Mouse (Mus musculus) liver, embryonic 15.5 days (tissue): ENCODE measurements at regions not wholly inside any gene's neighbourhood (a gene's known extent, or its start where the extent isn't known, plus 50 kb on each side); places are given as distances from the start of the nearest gene placed in this dataset.

Experiments used
- ATAC-seq: fragments of 200-750 bp; cut with Nextera tagmentation; 2 replicates; pipeline ENCODE4 v1.8.0; 2017; ENCODE audit warnings: moderate number of reproducible peaks, mild to moderate bottlenecking, moderate library complexity; ENCODE audit not compliant: insufficient read depth
- H3K27ac ChIP-seq: fragments of 300-500 bp; sonication (generic); replicated peaks from 2 replicates; pipeline ENCODE4 v1.5.1; 2015; ENCODE audit warnings: mild to moderate bottlenecking, inconsistent platforms
- H3K27me3 ChIP-seq: fragments of 300-500 bp; sonication (generic); 2 replicates; pipeline ENCODE4 v1.6.1; 2015; ENCODE audit warnings: mild to moderate bottlenecking, inconsistent platforms
- H3K36me3 ChIP-seq: fragments of 300-500 bp; sonication (generic); replicated peaks from 2 replicates; pipeline ENCODE4 v1.6.1; 2015; ENCODE audit warnings: moderate library complexity, mild to moderate bottlenecking, inconsistent platforms
- H3K4me1 ChIP-seq: fragments of 300-500 bp; sonication (generic); replicated peaks from 2 replicates; pipeline ENCODE4 v1.6.1; 2015; ENCODE audit warnings: inconsistent platforms
- H3K4me2 ChIP-seq: fragments of 300-500 bp; sonication (generic); 2 replicates; pipeline ENCODE4 v1.6.1; 2015; ENCODE audit warnings: moderate library complexity, mild to moderate bottlenecking, inconsistent platforms
- H3K4me3 ChIP-seq: fragments of 300-500 bp; sonication (generic); replicated peaks from 2 replicates; pipeline ENCODE4 v1.5.1; 2015; ENCODE audit warnings: mild to moderate bottlenecking, inconsistent platforms
- H3K9ac ChIP-seq: fragments of 300-500 bp; sonication (generic); 2 replicates; pipeline ENCODE4 v1.6.1; 2015; ENCODE audit warnings: moderate library complexity, mild to moderate bottlenecking, inconsistent platforms
- H3K9me3 ChIP-seq: fragments of 300-500 bp; sonication (generic); replicated peaks from 2 replicates; pipeline ENCODE4 v1.6.1; 2016; ENCODE audit warnings: inconsistent platforms
- WGBS: fragments of 180-500 bp; shearing (Covaris S2); methylation state at CpG from one replicate; pipeline ENCODE4 v1.1.7; 2015; ENCODE audit warnings: mixed read lengths; ENCODE audit not compliant: insufficient replicate concordance; 5-methylcytosine and 5-hydroxymethylcytosine counted together

DNA sequence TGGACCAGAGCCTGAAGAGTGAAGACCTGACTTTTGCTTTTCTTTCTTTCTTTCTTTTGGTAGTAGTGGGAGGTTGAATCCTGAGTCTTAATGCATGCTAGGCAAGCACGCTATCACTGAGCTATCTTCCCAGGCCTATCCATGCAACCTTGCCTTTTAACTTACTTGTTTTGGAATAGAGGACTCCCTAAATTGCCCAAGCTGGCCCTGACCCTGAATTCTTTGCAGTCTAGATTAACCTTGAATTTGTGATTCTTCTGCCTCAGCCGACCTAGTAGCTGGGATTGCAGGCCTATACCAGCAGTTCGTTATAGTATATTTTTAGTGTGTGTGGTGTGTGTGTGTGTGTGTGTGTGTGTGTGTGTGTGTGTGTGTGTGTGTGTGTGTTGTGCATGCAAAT, 183.1 kb downstream of the Gm12728 start:
- no peak for ATAC-seq
- H3K27ac ChIP-seq = no peak overlapping the region
- no peak overlapping the region for H3K4me3 ChIP-seq
- no peaks in the 10 kb centered on the region for H3K36me3 ChIP-seq
- H3K4me2 ChIP-seq = no peak overlapping the region
- no peaks in the 10 kb centered on the region for H3K27me3 ChIP-seq
- 56% methylated on average over 3 of the region's 3 CpGs for WGBS
- H3K9ac ChIP-seq = no peak overlapping the region
- H3K4me1 ChIP-seq = no peaks in the 10 kb centered on the region
- H3K9me3 ChIP-seq = no peaks in the 10 kb centered on the region

DNA sequence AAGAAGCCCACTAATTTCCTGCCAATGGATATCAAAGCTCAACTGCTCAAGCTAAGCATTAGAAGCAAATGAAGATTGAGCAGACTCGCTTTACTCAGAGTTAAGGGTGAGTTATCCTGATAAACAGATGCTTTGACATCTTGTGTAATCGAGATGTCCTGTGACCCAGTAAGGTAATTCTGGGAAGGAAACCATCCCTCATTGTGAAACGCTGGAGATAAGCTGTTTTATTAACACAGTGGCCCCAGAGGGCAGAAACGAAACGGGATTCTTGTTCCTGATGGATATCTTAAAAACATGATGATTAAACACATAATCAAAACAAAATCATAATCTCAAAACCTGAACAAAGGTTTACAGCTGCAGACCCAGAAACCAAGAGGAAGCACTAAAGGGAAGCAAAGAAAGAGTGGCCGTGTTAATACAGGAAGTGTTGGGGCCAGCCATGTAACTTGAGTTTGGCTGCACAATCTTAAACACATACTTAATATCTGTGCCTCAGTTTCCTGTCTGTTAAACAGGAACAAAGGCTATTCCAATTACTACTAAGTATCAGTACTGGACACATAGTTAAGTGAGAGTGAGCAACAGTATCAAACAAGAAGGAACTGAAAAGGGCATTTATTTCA, 184.2 kb downstream of the Gm12728 start:
- no peak overlapping the region for H3K4me3 ChIP-seq

DNA sequence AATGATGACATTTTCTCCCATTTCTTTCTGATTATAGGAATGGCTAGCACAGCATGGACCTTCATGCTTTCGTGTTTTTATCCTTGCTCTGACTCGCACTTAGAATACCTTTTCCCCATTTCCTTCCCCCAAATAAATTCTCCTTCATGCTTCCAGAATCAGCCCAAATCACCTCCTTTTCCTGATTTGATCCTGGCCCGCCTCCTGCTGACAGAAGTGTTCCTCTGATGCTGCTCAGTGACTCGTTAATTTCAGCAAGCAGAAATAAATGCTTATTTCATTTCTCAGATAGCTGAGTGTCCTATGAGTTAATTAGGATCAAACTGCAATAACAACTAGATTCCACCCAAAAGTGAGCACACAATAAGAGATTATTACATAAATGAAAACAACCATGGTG, 185.3 kb downstream of the Gm12728 start:
- no peaks in the 10 kb centered on the region for H3K9me3 ChIP-seq
- no peak for ATAC-seq
- no peaks in the 10 kb centered on the region for H3K4me1 ChIP-seq
- H3K27me3 ChIP-seq = no peaks in the 10 kb centered on the region
- H3K4me2 ChIP-seq = no peak overlapping the region
- no peak overlapping the region for H3K4me3 ChIP-seq
- WGBS = 60% methylated on average over 4 of the region's 4 CpGs
- no peaks in the 10 kb centered on the region for H3K36me3 ChIP-seq
- no peak overlapping the region for H3K27ac ChIP-seq
- H3K9ac ChIP-seq = no peak overlapping the region

More for the DNA sequence above, 184.2 kb downstream of the Gm12728 start:
- Histone ChIP-seq H3K4me2 (no peak overlapping the region), H3K36me3 (no peaks in the 10 kb centered on the region), H3K9ac (no peak overlapping the region), H3K27me3 (no peaks in the 10 kb centered on the region), H3K9me3 (no peaks in the 10 kb centered on the region), H3K4me1 (no peaks in the 10 kb centered on the region), H3K27ac (no peak overlapping the region)
- ATAC-seq = no peak
- WGBS = 13% methylated on average over 6 of the region's 6 CpGs

DNA sequence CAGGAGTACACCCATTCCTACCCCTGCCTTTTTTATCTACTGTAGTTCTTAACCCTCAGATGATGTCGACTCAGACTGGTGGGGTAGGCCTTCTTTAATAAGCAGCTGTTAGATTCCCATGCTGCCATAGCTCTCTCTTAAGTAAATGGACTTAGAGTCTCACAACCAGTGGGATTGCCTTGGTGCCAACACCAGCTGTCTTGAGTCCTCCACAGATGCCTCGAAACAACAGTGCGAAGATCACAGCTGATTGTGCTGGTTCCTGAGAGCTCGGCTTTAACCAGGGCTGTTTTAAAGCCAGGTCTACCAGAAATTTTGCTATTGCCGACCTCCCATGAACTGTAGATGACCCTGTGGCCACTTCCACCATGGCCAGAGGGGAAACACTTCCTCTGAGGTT, 189.4 kb downstream of the Gm12728 start:
- Histone ChIP-seq H3K9me3 (no peaks in the 10 kb centered on the region), H3K4me1 (no peaks in the 10 kb centered on the region), H3K9ac (no peak overlapping the region), H3K27me3 (no peaks in the 10 kb centered on the region), H3K4me3 (no peak overlapping the region), H3K36me3 (no peaks in the 10 kb centered on the region), H3K4me2 (no peak overlapping the region), H3K27ac (no peak overlapping the region)
- ATAC-seq = no peak
- 53% methylated on average over 5 of the region's 5 CpGs for WGBS

DNA sequence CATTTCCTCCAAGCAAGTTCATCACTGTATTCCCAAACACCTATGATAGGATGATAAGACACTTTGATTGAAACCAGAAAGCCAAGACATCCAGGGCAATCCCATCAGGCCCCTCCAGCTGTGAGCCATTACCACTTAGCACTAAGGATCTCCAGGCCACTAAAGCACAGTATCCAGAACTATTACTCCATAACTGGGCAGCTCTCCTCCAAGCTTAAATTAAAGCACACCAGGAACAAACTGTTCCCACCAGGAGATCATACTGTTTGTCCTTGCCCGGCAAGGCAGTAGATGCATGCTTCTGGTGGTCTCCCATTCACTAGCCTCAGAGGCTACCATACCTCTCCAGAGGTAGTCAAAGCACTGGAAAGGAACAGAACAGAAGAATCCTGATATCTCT, 193.3 kb downstream of the Gm12728 start:
- 57% methylated on average over 1 of the region's 1 CpGs for WGBS
- no peak for ATAC-seq
- no peak overlapping the region for H3K4me3 ChIP-seq
- H3K4me2 ChIP-seq = no peak overlapping the region
- H3K27ac ChIP-seq = no peak overlapping the region
- no peaks in the 10 kb centered on the region for H3K9me3 ChIP-seq
- no peaks in the 10 kb centered on the region for H3K4me1 ChIP-seq
- no peaks in the 10 kb centered on the region for H3K36me3 ChIP-seq
- H3K27me3 ChIP-seq = no peaks in the 10 kb centered on the region
- H3K9ac ChIP-seq = no peak overlapping the region

DNA sequence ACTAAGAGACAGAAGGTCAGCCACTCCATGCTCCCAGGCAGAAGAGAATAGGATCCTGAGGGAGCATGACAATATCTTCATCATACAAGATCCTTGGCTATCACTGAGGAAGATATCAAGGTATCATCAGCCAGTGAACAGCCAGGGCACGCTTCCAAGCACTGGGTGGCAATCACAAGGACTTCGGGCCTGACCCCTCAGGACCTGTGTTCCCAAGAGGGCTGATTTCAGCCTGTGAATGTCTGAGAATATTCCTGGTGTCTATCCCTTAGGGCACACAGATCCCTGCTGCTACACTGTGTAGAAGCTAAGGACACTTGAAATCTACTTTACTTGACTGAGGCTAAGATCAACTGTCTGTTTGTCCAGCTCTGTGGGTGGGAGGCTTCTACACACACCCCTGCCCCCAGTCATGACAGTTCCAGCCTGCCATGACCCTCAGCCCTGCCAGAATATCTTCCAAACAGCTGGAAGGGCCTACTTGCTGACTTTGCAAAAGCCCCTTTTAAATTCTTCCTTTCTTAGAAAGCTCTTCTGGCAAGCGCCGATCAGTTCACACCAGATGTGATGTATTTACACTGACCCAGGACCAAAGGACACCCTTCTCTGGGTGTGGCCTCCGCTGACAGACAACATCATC, 198.4 kb downstream of the Gm12728 start:
- no peak for ATAC-seq
- no peak overlapping the region for H3K9ac ChIP-seq
- H3K4me1 ChIP-seq = no peaks in the 10 kb centered on the region
- no peaks in the 10 kb centered on the region for H3K27me3 ChIP-seq
- H3K36me3 ChIP-seq = no peaks in the 10 kb centered on the region
- H3K4me3 ChIP-seq = no peak overlapping the region
- no peaks in the 10 kb centered on the region for H3K9me3 ChIP-seq
- WGBS = 58% methylated on average over 5 of the region's 5 CpGs
- no peak overlapping the region for H3K27ac ChIP-seq
- H3K4me2 ChIP-seq = no peak overlapping the region

DNA sequence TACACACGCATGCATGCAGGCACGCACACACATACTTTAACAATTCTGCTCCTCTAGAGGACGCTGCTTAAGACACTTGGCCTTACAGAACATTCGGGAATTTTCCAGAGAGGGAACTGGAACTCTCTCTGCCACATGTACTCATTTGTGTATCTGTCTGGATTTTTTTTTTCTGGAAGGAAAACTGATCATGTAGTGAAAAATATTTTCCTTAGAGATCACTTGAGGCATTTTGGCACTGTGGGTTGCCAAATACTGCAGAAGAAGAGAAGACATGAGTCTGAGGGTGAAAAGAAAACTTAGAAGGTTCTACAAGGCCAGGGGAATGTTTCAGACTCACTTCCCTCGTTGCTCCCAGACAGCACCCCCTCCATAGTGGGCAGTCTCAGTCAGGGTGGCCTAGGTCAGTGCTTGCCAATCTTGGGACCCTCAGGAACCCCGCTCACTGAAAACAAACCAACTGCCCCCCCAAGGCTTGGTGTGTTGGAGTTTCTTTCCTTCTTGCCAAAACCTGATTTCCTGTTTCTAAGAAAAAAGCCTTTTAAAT, 203.0 kb downstream of the Gm12728 start:
- Histone ChIP-seq H3K36me3 (no peaks in the 10 kb centered on the region), H3K27me3 (no peaks in the 10 kb centered on the region), H3K4me2 (no peak overlapping the region), H3K27ac (no peak overlapping the region), H3K4me1 (no peaks in the 10 kb centered on the region), H3K9me3 (no peaks in the 10 kb centered on the region), H3K9ac (no peak overlapping the region), H3K4me3 (no peak overlapping the region)
- WGBS = 61% methylated on average over 6 of the region's 6 CpGs
- ATAC-seq = no peak

DNA sequence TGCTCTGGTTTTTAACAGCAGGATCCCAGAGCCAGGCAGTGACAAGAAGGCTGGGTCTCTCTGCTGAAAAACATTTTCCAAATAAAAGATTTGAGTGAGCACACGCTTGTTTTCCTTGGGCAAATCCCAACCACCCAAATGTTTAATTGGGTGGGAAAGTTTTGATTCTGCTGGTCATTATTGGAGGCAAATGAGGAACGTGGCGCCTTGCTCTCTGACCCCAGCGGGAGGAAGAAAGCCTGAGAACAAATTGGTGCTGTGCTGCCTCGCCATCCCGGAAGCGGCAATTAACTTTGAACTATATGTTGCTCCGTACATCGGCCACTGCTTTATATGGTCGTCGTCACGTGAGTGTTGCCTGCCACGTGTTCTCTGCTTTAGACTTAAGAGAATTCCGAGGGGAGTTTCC, 204.7 kb downstream of the Gm12728 start:
- Histone ChIP-seq H3K9ac (no peak overlapping the region), H3K4me3 (no peak overlapping the region), H3K9me3 (no peaks in the 10 kb centered on the region), H3K36me3 (no peaks in the 10 kb centered on the region), H3K27ac (no peak overlapping the region), H3K27me3 (no peaks in the 10 kb centered on the region), H3K4me1 (no peaks in the 10 kb centered on the region), H3K4me2 (no peak overlapping the region)
- ATAC-seq = no peak
- 66% methylated on average over 14 of the region's 14 CpGs for WGBS

DNA sequence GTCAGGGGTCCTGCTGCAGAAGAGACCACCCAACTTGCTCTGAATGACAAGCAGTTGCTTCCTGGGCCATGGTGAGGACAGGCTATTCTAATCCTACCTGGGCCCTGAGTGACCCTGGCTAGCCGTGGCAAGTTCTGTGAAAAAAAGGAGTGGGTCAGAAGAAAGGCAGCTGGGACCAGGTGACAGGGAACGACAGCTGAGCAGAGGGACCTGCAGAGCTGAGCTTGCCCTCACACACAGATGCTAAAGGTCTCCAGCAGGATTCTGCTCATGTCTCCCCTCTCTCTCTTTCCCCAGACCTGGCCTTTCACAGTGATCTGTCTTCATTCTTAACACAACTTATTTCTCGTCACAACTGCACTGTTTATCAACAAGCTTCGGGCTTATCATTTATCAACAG, 206.4 kb downstream of the Gm12728 start:
- Histone ChIP-seq H3K4me3 (no peak overlapping the region), H3K9ac (no peak overlapping the region), H3K4me1 (no peaks in the 10 kb centered on the region), H3K27ac (no peak overlapping the region), H3K9me3 (no peaks in the 10 kb centered on the region), H3K4me2 (no peak overlapping the region), H3K36me3 (no peaks in the 10 kb centered on the region), H3K27me3 (no peaks in the 10 kb centered on the region)
- no peak for ATAC-seq
- 42% methylated on average over 4 of the region's 4 CpGs for WGBS

DNA sequence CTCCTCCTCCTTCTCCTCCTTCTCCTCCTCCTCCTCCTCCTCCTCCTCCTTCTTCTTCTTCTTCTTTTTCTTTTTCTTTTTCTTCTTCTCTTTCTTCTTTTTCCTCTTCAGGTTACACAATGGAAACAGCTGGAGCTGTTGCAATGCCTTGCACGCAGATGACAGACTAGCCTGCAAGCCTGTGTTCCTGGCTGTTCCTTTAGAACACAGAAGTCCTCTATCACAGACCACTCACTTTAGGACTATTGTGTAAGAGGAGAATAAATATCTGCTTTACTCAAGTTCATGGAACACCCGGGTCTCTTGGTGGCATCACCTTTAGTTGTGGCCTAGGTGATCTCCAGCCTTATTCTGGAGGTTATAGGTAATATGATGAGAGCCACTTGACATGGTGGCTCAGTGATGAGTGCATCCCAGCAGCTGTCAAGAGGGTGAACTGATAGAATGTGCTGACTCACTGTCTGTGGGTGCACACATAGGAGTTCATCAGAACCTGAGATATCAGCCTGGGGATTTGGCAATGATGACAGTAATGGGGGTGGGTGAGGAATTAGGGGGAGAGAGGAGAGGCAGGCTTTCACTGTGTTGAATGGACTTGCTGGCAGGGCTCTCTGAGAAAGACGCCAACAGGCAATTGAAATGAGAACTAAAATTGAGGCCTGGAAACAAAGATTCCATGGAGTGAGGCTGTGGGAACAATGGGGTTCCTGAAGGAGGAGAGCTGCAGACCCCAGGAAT, 207.4 kb downstream of the Gm12728 start:
- Histone ChIP-seq H3K9me3 (no peaks in the 10 kb centered on the region), H3K27me3 (no peaks in the 10 kb centered on the region), H3K9ac (no peak overlapping the region), H3K27ac (no peak overlapping the region), H3K4me1 (no peaks in the 10 kb centered on the region), H3K4me2 (no peak overlapping the region), H3K36me3 (no peaks in the 10 kb centered on the region), H3K4me3 (no peak overlapping the region)
- WGBS = 50% methylated on average over 3 of the region's 3 CpGs
- ATAC-seq = no peak

DNA sequence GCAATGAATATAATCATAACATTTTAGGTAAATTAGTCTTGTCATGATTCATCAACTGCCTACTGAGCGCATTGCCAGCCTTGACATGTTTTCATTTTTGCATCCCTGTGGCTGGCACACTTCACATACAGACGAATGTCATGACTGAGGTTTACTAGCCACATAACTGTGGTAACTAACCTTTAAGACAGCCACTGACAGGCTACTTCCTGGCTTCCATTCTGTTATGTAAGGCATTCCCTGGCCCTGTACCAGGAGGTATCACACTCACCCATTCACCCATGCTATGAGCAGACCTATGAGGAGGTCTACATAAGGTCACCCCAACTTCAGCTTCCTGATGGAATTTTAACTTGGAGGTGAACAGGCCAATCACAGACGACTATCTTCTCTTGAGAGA, 212.8 kb downstream of the Gm12728 start:
- no peak for ATAC-seq
- Histone ChIP-seq H3K27me3 (no peaks in the 10 kb centered on the region), H3K4me2 (no peak overlapping the region), H3K4me3 (no peak overlapping the region), H3K9me3 (no peaks in the 10 kb centered on the region), H3K4me1 (no peaks in the 10 kb centered on the region), H3K36me3 (no peaks in the 10 kb centered on the region), H3K27ac (no peak overlapping the region), H3K9ac (no peak overlapping the region)
- WGBS = 57% methylated on average over 3 of the region's 3 CpGs
